Mouse (Mus musculus): Measurements from ENCODE around the gene Aamp. TPM values are rescaled to one million over a fixed set of nuclear protein-coding genes. Genes with fewer than 3 reads are reported as not detected.
A peak's percentile ranks its signal among the peaks of the same experiment; 100 is the strongest.
"Not testable (repeated sequence)": the region's sequence is repeated elsewhere in the genome, so short reads cannot be mapped to it uniquely, and the experiment has no call there.

Gene Aamp
- total and polyA plus RNA-seq, 3 experiments = 63.5 to 265 (median 127) TPM

DNA sequence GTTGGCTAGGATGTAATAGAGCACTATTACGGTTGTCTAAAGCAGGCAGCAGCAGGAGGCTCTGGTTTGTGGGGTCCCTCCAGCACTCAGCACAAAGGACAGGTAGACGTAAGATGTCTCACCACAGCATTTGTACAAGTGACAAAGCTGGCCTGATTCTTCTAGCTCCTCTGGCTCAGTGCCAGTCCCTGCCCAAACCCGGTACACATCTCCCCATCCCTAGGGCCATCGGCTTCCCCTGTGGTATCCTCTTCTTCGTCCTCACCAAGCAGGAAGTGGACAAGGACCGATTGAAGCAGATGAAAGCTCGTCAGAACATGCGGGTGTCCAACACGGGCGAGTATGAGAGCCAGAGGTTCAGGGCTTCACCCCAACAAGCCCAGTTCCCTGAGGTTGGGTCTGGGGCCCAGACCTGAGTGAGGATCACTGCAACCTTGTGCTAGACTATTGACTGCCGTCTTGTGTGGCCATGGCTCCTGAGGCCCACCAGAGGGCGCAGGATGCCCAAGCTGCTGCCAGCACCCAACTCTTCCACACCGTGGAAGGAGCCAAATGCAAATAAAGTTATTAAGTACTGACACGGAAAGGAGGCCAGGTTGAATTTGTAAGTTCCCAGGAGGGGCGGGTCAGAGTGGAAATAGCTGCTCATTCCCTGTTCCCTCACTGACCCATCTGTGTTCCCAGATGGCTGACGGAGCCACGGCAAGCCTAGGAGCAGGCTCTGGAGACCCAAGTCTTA lies 2.5 kb upstream of the Aamp start:
- ATAC-seq (ENCODE audit: extremely low read depth, insufficient number of reproducible peaks, low FRiP score, poor library complexity, severe bottlenecking); DNase-seq (ENCODE audit: low spot score); H3K27me3 ChIP-seq (ENCODE audit: insufficient read depth, low read length); H3K4me3 ChIP-seq (ENCODE audit: low read depth, low read length); H3K9me3 ChIP-seq (replicated peaks): not testable (repeated sequence)
- TF ChIP-seq CTCF (IDR thresholded peaks at IDR 0.05; ENCODE audit: low read depth, low read length) = peak; percentile 34; the same call in 1 of the 2 replicates
- H3K36me3 ChIP-seq (replicated peaks) = peaks cover 70% of the 10 kb centered on the region
- peaks cover 57% of the 10 kb centered on the region for H3K4me1 ChIP-seq (ENCODE audit: insufficient read depth, low read depth, low read length)

DNA sequence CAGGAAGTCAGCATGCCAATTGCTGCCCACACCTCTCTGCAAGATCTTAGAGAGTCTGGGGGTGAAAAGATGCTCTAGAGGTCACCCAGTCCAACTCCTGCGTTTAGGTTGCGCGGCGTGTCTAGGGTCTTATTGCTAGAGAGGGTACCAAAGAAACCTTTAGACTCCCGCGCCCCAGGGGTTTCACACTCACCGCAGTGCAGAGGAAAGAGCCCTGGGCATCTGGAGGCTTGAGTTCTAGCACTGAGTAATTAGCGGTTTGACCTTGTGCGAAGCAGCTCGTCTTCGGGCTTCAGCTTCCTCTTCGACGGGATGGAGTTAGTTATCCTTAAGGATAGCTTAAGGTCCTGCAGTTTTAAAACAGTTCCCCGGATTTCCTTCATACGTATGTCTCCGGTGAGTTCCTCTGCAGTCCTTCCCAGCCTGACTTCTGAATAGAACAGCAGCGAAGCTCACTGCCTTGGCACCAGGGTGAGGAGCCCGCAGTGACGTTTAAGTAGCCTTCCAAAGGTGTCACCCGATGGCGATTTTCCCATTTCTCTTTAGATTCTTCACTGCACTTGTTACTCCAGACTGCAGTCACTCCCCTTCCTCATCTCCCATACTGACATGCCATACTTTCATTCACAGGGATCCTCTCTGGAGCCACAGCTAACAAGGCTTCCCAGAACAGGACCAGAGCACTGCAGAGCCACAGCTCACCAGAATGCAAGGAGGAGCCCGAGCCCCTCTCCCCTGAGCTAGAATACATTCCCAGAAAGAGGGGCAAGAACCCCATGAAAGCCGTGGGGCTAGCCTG lies 873 bp upstream of the Aamp start:
- peak; percentile 21 for DNase-seq (ENCODE audit: low spot score)

GRCm38 (mm10) chr1:74283686-74284463 lies 663 bp downstream of the Aamp start:
- peaks cover 70% of the 10 kb centered on the region for H3K36me3 ChIP-seq (replicated peaks)
- H3K27me3 ChIP-seq (ENCODE audit: insufficient read depth, low read length) = peaks cover 3% of the 10 kb centered on the region; the same call in 1 of the 2 replicates
- H3K9me3 ChIP-seq (replicated peaks) = no peaks in the 10 kb centered on the region
- DNase-seq (ENCODE audit: low spot score) (peak; percentile 81), ATAC-seq (ENCODE audit: extremely low read depth, insufficient number of reproducible peaks, low FRiP score, poor library complexity, severe bottlenecking) (peak; percentile 23; the same call in 1 of the 2 replicates)
- H3K4me3 ChIP-seq (ENCODE audit: low read depth, low read length) = peak overlapping the region; percentile 79
- peaks cover 67% of the 10 kb centered on the region for H3K4me1 ChIP-seq (ENCODE audit: insufficient read depth, low read depth, low read length)
- no peak for TF ChIP-seq TAL1 (conservative IDR thresholded peaks at IDR 0.05; ENCODE audit: low read depth, low read length)
- TF ChIP-seq GATA1 (IDR thresholded peaks at IDR 0.05; ENCODE audit: borderline replicate concordance, low read length) = no peak
- TF ChIP-seq CTCF (IDR thresholded peaks at IDR 0.05; ENCODE audit: low read depth, low read length) = no peak
- TF ChIP-seq POLR2AphosphoS5 (IDR thresholded peaks at IDR 0.05; ENCODE audit: insufficient replicate concordance, low read depth, low read length) = no peak
- TF ChIP-seq GATA2 (IDR thresholded peaks at IDR 0.05; ENCODE audit: borderline replicate concordance, low read depth, low read length) = no peak

More for the DNA sequence above, 873 bp upstream of the Aamp start:
- ATAC-seq (ENCODE audit: extremely low read depth, insufficient number of reproducible peaks, low FRiP score, poor library complexity, severe bottlenecking) = no peak
- H3K4me3 ChIP-seq (ENCODE audit: low read depth, low read length) = peak overlapping the region; percentile 79
- H3K9me3 ChIP-seq (replicated peaks) = no peaks in the 10 kb centered on the region
- H3K4me1 ChIP-seq (ENCODE audit: insufficient read depth, low read depth, low read length) = peaks cover 66% of the 10 kb centered on the region
- TF ChIP-seq GATA2 (IDR thresholded peaks at IDR 0.05; ENCODE audit: borderline replicate concordance, low read depth, low read length) (no peak), TAL1 (conservative IDR thresholded peaks at IDR 0.05; ENCODE audit: low read depth, low read length) (no peak), GATA1 (IDR thresholded peaks at IDR 0.05; ENCODE audit: borderline replicate concordance, low read length) (no peak), CTCF (IDR thresholded peaks at IDR 0.05; ENCODE audit: low read depth, low read length) (no peak), POLR2AphosphoS5 (IDR thresholded peaks at IDR 0.05; ENCODE audit: insufficient replicate concordance, low read depth, low read length) (no peak)
- peaks cover 70% of the 10 kb centered on the region for H3K36me3 ChIP-seq (replicated peaks)
- H3K27me3 ChIP-seq (ENCODE audit: insufficient read depth, low read length) = no peaks in the 10 kb centered on the region

DNA sequence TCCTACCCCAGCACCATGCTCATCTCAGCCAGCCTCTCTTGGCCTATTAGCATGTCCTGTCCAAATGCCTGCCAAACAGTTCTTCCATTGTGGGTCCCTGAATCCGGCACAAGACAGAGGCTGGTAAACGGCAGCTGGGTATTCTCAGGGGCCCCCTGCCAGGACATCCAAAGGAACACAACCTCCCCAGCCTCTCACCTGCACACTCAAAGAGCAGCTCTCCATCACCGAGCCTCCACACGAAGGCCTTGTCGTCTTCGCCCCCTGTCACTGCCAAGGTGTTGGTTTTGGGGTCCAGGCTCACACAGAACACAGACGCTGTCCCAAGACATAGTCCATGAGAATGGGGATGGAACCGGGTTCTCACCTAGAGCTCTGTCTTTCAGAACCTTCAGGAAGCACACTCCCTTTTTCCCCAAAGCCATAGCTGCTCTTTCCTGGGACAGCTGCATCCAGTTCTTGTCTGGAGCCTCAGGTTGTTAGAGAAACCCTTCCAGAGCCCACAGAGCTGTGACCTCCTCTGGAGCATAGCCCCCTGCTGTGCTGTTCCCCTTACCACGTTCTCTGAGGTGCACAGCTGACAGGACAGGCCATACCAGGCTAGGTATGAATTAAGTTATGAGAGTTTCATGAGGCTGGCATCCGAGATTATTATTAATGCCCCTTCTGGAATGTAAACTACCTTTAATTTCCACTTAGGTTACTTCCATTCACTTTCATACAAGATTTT lies 1.5 kb downstream of the Aamp start:
- Histone ChIP-seq H3K36me3 (replicated peaks) (peaks cover 67% of the 10 kb centered on the region), H3K4me3 (ENCODE audit: low read depth, low read length) (no peak overlapping the region; the same call in 1 of the 2 replicates), H3K9me3 (replicated peaks) (no peaks in the 10 kb centered on the region), H3K4me1 (ENCODE audit: insufficient read depth, low read depth, low read length) (peaks cover 67% of the 10 kb centered on the region), H3K27me3 (ENCODE audit: insufficient read depth, low read length) (peaks cover 7% of the 10 kb centered on the region; the same call in 1 of the 2 replicates)
- DNase-seq (ENCODE audit: low spot score) = no peak
- TF ChIP-seq GATA1 (IDR thresholded peaks at IDR 0.05; ENCODE audit: borderline replicate concordance, low read length) (no peak), GATA2 (IDR thresholded peaks at IDR 0.05; ENCODE audit: borderline replicate concordance, low read depth, low read length) (no peak), CTCF (IDR thresholded peaks at IDR 0.05; ENCODE audit: low read depth, low read length) (no peak), TAL1 (conservative IDR thresholded peaks at IDR 0.05; ENCODE audit: low read depth, low read length) (no peak), POLR2AphosphoS5 (IDR thresholded peaks at IDR 0.05; ENCODE audit: insufficient replicate concordance, low read depth, low read length) (no peak)
- ATAC-seq (ENCODE audit: extremely low read depth, insufficient number of reproducible peaks, low FRiP score, poor library complexity, severe bottlenecking) = no peak

DNA sequence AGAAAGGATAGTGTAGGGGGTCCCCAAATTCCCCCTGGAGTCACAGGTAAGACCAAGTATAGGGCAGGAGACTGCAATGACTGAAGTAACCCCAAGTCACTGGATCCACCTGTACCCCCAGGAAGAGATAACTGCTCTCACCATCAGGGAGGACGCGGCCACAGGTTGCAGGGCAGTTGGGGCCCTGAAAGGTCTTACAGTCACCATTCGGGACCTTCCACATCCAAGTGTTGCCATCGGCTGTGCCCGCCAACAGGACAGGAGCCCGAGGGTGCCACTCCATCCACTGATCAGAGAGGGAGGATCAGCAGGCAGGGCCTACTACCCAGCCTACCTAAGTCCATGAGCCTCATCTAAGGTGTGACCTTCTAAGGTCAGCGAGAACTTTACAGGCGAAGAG lies 2.7 kb downstream of the Aamp start:
- peaks cover 59% of the 10 kb centered on the region for H3K36me3 ChIP-seq (replicated peaks)
- peaks cover 19% of the 10 kb centered on the region for H3K27me3 ChIP-seq (ENCODE audit: insufficient read depth, low read length)
- H3K4me3 ChIP-seq (ENCODE audit: low read depth, low read length) = no peak overlapping the region
- ATAC-seq (ENCODE audit: extremely low read depth, insufficient number of reproducible peaks, low FRiP score, poor library complexity, severe bottlenecking) (no peak), DNase-seq (ENCODE audit: low spot score) (no peak)
- H3K4me1 ChIP-seq (ENCODE audit: insufficient read depth, low read depth, low read length) = peaks cover 77% of the 10 kb centered on the region
- no peak for TF ChIP-seq POLR2AphosphoS5 (IDR thresholded peaks at IDR 0.05; ENCODE audit: insufficient replicate concordance, low read depth, low read length)
- TF ChIP-seq CTCF (IDR thresholded peaks at IDR 0.05; ENCODE audit: low read depth, low read length) = no peak
- no peak for TF ChIP-seq TAL1 (conservative IDR thresholded peaks at IDR 0.05; ENCODE audit: low read depth, low read length)
- TF ChIP-seq GATA1 (IDR thresholded peaks at IDR 0.05; ENCODE audit: borderline replicate concordance, low read length) = no peak
- TF ChIP-seq GATA2 (IDR thresholded peaks at IDR 0.05; ENCODE audit: borderline replicate concordance, low read depth, low read length) = no peak
- no peaks in the 10 kb centered on the region for H3K9me3 ChIP-seq (replicated peaks)

Data from G1E (cell line).